Mouse (Mus musculus) left cerebral cortex, postnatal 10 days (tissue): Measurements from ENCODE around the gene Mul1. TPM values are rescaled to one million over a fixed set of nuclear protein-coding genes. Genes with fewer than 3 reads are reported as not detected.

ENCODE experiments used
- DNase-seq, 2 experiments: peaks; one replicate each; pipeline ENCODE4 v3.0.0; 2021 to 2022; ENCODE audit warnings: low spot score in 2 of 2, mixed read lengths in 1 of 2; ENCODE audit errors: extremely low spot score in 1 of 2
- intact Hi-C: fragments of 180-260 bp; cut with DNase I; formaldehyde crosslinking; loops from one replicate; pipeline ENCODE4 v1.15.1; 2025
- total RNA-seq, 2 experiments: library from RNA; stranded (reverse); gene quantifications; 2 replicates each; pipeline ENCODE4 v1.2.3; 2021

Gene Mul1
- total RNA-seq, 2 experiments from 2014 or later = 41.9 to 46.8 TPM

DNA sequence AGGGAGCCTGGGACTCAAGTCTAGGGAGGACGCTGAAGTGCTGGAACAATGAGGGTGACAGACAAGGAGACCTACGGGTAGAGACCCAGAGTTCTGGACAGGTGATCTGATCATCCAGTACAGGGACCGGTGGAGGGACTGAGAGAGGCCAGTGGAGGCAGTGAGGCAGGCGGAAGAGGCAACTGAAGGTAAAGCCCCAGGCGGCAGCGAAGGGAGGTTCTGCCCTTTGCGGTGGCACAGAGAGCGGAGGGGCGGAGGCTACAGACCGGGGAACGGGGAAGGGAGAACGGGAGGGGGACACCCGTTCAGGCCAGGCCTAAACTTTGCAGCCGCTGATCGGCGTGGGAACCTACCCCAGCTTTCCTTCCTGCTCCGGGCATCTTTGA, 21.5 kb downstream of the Mul1 start:
- DNase-seq = no peak

DNA sequence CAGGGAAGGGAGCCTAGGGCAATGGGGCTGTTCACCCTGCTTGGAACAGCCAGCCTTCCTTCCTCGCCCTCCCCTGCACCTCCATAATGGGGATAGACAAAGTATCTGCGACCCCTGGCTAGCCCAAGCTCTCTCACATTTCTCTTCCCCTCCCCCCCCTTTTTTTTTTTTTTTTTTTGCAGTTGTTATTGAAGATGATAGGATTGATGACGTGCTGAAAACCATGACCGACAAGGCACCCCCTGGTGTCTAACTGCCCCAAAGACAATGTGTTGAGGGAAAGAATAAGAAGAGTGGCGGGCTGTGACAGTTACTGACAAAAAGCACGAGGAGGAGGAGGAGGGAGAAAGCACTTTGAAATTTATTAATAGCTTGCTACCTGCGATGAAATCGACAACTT, 22.1 kb downstream of the Mul1 start:
- no peak for DNase-seq
- intact Hi-C loops = no loop called here

More for the DNA sequence above, 21.5 kb downstream of the Mul1 start:
- intact Hi-C loops = no loop called here

DNA sequence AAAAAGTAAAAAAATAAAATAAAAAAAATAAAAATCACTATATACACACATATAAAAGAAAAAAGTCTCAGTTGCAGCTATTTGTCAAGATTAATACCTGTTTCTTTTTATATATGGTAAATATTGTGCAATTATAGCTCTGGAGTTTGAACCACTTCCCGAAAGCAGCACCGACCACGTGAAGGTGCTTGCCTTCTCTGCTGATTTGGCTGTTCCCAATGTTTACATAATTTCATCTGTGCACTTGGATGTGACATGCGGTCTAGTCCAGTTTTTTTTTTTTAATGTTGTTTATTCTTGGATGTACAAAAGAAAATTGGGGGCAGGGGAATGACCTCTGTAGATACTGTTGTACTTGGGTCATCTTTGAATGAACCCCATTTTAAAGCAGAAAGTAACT, 22.6 kb downstream of the Mul1 start:
- no peak for DNase-seq
- intact Hi-C loops = no loop called here

DNA sequence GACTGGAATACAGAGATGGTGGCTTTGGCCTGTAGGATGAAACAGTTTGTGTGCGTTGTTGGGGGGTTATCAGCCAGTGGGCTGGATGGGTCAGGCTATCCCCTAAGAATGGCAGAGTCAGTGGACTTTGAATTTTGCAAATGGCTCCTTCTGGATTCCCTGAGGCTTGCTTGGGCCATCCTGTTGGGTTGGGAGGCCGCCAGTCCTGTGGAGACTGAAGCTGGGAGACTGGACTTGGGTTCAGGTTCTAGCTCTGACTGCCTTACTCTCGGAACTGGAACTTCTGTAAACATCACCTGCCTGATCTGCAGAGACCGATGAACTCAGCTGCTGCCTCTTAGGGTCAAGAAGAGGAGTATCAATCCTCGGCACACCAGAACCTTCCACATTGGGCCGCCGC, 23.7 kb downstream of the Mul1 start:
- intact Hi-C loops = no loop called here
- DNase-seq = no peak

DNA sequence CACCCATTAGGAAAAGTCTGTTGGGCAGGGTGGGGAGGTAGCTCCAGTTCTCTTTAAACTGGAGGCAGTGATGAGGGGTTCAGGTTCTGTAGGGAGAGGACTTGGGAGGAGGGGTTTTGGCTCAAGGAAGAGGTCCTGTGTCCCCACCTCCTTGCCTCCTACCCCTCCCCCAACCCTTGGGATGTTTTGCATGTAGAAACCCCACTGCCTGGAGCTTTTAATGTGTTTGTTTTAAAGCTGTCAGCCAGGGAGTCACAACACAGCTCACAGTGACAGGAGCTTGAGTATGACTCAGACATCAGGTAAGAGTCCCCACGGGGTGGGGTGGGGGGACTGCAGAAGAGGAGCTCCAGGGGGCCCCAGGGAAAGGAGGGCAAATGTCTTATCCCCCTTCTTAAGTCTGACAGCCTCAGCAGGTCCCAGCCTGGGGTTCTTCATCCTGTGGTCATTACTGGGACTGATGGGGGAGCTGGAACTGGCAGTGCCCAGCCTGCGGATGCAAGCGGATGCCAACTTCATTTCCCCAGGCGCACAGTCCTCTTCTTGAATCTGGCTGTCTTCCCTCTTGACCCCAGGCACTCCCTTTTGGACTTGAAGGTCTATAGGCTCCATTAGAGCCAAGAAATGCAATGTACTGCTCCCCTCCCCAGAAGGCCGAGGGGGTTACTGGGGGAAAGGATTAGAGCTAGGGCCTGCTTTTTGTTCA, 24.4 kb downstream of the Mul1 start:
- intact Hi-C loops = no loop called here
- no peak for DNase-seq

DNA sequence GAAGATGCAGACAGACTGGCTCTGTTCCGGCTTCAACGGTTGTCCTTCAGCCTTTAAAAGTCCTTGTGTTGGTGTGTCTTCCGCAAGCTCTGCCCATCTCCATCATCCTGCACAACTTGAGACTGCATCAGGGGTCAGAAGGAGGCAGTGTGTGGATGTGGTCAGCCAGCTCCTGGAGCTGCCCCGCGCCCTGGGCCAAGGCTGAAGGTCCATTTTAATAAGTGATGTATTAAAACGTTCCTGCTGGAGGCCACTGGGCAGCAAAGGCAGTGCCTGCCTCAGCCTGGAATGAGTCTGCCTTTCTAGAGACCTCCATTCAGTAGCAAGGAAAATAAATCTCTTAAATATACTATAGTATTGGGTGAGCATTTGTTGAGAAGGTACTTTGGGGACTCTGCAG, 25.3 kb downstream of the Mul1 start:
- no peak for DNase-seq
- intact Hi-C loops = no loop called here

DNA sequence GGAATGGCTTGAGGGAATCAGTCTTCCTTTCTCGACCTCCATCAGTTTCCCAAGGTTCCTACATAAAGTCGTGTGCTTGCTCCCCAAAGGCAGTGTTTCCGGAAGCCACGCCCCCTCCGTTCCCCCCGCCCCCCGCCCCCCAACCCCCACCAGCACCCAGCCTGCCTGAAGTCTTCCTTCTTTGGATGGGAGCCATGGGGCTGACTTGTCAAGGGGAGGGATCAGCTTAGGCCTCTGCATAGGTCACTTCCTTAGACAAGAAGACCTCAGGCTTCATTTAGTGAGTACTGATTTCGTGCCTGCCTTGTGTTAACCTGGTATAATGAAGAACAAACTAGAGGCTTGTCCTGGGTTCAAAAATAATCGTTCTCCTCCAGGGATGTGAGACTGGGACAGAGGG, 26.4 kb downstream of the Mul1 start:
- intact Hi-C loops = no loop called here
- no peak for DNase-seq

DNA sequence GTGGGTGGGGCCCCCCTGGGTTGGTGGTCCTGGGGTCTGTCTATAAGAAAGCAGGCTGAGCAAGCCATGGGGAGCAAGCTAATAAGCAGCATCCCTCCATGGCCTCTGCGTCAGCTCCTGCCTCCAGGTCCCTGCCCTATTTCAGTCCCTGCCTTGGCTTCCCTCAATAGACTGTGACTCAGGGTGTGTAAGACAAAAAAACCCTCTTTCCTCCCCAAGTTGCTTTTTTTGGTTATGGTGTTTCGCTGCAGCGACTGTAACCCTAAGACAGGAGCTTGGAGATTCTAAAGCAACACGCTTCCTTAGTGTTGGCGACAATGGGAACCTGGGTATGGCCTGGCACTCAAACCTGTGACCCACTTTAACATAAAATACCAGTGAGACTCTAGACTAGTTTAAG, 27.0 kb downstream of the Mul1 start:
- intact Hi-C loops = no loop called here
- DNase-seq = no peak

DNA sequence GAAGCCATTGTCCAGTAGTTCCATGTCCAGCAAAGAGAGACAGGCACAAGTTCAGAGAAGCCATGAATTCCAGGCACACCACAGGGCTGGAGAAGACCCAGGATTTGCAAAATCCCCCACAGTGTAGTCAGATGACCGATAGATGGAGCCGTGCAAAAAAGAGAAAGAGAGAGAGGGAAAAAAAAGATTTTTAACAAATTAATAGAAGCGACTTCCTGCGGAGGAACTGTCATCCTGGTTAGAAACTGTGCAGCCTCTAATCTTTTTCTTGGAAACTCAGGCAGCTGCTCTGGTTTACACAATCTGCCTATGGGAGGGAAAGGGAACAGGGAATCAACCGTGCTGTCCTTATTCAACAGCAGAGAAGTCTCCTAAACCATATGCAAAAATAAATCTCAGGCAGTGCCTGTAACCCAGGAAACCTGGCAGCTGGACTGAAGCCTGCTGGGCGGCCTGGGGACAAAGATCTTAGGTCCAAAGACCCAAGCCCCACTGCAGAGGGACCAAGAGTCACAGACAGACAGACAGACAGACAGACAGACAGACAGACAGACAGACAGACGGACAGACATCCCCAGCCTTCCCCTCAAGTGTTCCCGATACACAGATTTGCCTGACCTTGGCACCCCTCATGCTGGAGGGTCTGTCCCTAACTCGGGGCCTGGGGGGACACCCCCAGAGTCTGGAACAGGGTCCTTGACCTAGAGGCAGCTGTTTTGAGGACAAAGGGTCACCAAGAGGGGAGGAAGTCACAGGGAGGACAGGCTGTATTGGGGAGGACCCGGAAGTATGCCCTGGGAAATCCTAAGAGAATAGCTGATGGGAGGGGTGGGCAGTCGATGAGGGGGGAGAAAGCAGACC, 28.7 kb downstream of the Mul1 start:
- intact Hi-C loops = loop anchor here (1.0 kb wide), 1 partner anchor 41 kb away; no protein-coding TSS in a partner anchor
- peak in 1 of 2 experiments; percentile 71 for DNase-seq

DNA sequence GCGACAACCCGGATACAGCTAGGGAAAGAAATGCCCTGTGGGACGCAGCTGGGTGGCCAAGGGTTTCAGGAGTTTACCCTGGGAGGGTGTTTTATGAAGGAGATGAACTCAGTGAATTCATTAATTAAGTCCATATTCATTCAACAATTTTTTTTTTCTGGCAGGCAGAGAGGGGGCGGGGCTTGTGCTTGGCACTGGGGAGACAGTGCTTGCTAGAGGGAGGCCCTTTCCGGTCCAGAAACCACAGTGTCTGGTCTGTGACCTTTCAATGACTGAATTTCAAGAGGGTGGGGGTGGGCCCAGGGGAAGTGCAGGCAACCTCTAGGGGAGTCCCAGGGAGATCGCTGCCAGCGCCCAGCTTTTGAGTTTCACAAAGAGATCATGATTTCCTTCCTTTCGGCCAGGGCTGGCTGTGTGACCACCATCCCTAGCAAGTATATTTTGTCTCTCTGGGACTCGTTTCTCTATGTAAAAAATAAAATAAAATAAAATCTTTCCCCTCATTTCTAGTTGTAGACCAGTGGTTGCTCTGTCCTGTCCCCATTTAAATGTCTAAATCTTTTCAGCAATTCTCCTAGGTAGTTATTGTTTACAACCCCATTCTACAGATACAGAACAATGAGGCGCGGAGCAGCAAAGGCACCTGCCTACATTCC, 29.5 kb downstream of the Mul1 start:
- DNase-seq = peak in 1 of 2 experiments; percentile 87
- intact Hi-C loops = loop anchor here (1.0 kb wide), 1 partner anchor 40 kb away; no protein-coding TSS in a partner anchor

DNA sequence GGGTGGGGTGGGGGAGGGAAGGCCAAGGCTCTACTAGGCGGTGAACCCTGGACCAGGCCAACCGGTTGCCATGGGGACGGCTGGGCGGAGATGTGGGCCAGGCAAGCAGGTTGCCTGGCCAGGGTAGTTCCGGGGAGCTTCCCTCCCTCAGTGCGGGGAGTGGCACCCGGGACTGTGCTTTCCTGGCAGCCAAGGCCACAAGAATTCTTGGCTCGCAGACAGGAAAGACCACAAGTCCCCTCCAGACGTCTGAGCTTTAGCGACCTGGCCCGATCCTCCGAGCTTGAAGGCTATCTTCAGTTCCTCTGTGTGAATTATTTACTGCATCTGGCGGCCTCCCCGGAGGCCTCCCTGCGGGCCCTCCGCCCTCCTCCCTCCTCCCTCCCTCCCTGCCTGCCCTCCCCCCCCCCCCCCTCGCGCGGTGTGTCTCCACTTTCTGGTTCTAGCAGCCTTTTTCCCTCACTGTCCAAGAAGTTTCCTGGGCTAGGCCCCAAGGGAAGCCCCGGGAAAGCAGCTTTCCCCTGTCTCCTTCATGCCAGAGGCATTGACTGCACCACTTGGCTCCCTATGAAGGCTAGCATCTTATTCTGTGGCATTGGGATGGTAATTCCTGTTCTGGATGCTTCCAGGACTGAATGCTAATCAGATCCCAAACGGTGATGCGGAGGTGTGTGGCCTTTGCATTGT, 30.3 kb downstream of the Mul1 start:
- peak; percentile 65 to 83 for DNase-seq
- intact Hi-C loops = no loop called here

DNA sequence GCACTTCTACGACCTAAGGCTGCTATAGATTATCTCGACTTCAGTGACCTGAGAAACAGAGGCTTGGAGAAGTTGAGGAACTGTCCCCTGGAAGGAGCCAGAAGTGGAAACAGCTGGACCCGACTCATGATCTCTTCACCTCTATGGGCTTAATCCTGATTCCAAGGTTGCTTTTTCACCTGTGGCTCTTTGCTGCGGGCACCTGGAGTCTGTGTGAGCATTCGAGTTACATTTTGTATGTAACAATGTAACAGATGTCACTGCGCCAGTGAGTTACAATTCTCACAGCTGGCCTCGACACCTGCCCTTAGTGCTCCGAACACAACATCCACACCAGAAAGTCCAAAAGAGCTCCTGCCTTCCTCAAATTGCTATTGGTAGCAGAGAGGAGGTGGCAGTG, 31.0 kb downstream of the Mul1 start:
- DNase-seq = no peak
- intact Hi-C loops = no loop called here

DNA sequence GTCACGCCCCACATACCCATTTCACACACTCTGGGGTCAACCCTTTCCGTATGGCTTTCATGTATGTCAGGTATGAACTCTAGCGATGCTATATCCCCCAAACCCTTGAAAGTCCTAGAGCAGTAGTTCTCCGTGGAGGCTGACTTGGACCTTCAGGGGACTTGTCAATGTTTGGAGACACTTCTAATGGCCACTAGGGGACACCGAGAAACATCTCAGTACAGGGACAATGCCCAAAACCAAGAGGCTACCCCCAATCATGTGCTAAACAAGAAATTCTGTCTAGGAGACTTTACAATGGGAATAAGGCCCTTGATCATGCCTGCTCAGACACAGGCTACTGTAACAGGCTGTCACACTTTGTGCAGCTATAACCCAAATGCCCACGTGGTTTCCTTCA, 32.2 kb downstream of the Mul1 start:
- DNase-seq = no peak
- intact Hi-C loops = no loop called here

DNA sequence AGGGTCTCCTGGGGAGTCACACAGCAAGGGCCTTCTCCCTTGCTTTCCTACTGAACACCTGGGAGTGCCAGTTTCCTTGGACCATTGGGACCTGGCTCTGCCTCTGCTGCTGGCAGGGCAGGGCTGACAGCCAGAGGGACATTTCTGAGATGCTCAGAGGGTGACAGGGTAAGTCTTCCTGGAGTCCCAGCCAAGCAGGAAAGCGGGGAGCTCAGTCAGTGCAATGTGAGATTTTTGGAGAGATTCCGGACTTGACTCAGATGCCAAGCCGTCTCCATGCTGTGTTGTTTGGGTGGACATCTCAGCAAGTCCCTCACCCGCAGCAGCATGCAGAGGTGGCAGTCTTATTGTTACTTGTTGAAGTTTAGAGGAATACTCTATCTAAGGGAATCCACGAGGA, 33.0 kb downstream of the Mul1 start:
- DNase-seq = no peak
- intact Hi-C loops = no loop called here

DNA sequence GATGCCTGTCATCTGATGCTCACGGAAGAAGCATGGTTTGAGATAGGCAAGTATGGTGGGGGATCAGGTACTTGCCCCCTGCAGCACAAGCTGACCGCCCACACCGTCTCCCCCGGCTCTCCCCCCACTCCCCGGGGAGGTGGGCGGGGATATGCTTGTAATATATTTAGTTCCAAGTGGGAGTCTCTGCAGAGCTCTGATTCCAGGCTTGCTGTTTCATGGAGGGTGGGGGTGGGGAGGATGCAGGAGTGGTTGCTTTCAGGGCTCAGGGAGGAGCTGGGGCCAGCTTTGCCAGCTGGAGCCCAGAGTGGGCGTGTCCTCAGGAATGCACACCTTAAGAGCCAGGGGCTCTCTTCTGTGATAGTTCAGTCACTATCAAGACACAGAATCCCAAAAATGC, 34.6 kb downstream of the Mul1 start:
- DNase-seq = peak in 1 of 2 experiments; percentile 63
- intact Hi-C loops = no loop called here

DNA sequence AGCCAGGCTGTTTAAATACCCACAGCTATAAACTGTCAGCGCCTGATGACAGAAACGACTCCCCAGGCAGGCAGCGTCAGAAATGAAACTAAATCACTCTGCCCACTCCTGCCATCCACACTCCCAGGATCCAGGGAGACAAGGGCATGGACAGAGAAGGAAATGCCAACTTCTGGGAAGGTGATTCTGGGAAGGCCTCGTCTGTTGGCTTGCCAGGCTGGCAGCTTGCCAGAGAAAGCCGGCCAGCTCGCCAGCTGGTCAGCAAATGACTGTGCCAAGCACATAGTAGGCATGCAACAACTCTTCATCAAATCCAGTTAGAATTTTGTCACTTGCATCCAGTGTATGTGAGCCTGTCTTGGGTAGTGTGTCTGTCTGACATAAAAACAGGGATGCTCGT, 36.8 kb downstream of the Mul1 start:
- DNase-seq = no peak
- intact Hi-C loops = no loop called here

DNA sequence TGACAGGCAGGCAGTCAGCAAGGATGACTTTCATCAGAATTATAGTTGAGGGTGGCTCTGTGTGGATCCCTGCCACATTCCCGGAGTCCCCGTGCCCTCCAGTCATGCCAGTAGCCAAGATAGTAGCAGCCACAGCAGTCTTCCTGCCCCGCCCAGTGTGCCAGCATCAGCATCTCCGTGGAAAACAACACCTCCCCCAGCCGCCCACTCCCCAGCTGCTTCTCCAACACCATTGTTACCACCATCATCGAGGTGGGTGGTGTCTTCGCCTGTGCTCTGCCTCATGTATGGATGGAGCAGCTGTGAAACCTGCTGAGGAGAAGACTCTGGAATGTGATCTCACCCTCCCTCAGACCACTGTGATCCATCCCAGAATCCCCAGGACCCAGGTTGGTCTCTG, 45.1 kb downstream of the Mul1 start:
- peak in 1 of 2 experiments; percentile 51 for DNase-seq
- intact Hi-C loops = no loop called here

DNA sequence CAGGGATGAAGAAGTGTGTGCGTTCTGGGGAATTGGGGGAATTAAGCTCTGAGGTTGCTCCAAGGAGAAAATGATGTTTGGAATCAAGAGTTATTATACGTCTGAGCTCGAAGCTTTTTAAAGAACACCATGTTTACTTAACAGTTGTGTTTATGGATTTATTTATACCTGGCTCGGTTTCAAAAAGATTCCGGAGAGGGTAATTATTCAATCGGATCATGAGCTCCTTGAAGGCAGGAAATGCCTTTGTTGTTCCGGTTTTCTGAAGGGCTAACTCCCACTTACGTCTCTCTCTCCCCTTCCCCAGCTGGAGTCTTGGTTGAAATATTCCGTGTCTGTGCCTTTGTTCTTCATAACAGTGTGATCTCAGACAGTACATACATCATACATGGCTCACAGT, 46.5 kb downstream of the Mul1 start:
- DNase-seq = no peak
- intact Hi-C loops = no loop called here

DNA sequence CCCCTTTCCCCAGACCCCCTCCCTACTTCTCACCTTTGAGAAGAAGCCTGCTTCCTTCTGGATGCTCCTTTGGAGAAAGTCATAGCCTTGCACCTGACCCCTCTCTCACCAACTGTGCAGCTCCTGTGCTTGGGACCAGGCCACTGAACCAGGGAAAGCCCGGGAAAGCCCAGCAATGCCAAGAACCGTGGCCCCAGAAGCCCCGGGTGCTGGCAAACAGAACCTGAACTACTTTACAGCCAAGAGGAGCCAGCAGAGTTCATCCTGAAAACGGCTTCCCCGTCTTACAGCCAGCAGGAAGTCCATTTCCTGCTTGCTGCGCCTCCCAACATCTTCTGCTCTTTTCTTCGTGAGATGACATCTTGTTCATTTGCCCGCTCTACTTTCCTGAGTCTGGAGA, 48.2 kb downstream of the Mul1 start:
- intact Hi-C loops = no loop called here
- no peak for DNase-seq
